Mouse (Mus musculus) thymus, adult 2 months (tissue): ENCODE results near the gene Matk.

ENCODE experiments used
- CTCF ChIP-seq: fragments of 200-500 bp; IDR thresholded peaks from 2 replicates; pipeline ENCODE4 v1.5.1; 2012; ENCODE audit warnings: mild to moderate bottlenecking, control low read depth, low read length, moderate library complexity, borderline replicate concordance; ENCODE audit not compliant: control insufficient read depth, poor library complexity, insufficient read depth; ENCODE audit errors: extremely low read depth
- POLR2A ChIP-seq: fragments of 200-500 bp; IDR thresholded peaks from 2 replicates; pipeline ENCODE4 v1.6.1; 2012; ENCODE audit warnings: mild to moderate bottlenecking, low read length, control low read depth, moderate library complexity; ENCODE audit not compliant: control insufficient read depth, poor library complexity, insufficient read depth; ENCODE audit errors: extremely low read depth

DNA sequence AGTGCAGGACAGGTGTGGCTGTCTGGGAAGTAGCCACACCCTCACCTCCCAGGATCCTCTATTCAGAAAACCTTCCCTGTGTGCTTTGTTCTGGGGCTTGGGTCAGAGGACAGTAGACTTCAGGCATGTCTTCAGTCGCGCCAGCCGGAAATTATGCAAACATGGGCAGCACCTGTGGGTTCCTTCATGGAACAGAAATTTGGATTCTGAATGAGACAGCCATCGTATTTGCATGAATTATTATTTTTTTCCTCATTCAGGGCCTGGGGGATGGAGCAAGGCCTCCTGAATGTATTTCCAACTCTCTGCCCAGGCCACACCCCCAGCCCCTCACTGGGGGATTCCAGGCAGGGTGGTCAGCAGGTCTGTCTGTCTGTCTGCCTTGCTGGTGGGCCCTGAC is 8.3 kb downstream of the Matk start:
- TF ChIP-seq CTCF (no peak), POLR2A (no peak)
